Mouse (Mus musculus) adipocyte (in vitro differentiated cells): ENCODE data around the gene Nedd8.

Experiments
- DNase-seq: peaks from one replicate; pipeline ENCODE4 v3.0.0-alpha.2; 2016; ENCODE audit warnings: low spot score

Nedd8 gene

DNA sequence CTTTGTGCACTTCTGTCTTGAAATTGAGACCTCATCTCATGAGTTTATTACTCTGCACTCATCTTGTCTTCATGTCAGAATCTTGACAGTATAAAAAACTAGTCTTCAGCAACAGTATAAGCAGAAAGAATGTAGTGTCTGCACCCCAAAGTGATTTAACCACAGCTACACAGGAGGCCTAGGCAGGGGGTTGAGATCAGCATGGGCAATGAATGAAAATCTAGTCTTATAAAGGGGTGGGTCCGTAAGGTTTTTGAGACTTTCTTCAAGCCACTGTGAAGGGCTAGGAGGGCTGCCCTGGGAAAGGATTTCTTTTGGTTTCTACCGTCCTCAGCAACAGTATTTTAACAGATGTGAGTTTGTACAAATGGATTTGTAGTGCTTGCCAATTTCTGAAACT lies 11.3 kb downstream of the Nedd8 start:
- no peak for DNase-seq

GRCm38 (mm10) chr14:55659960-55660573 lies 11.9 kb downstream of the Nedd8 start, which contains the start of gene Mdp1:
Gene Mdp1, minus strand, starts transcription at chr14:55660508.
- peak; percentile 77 for DNase-seq

GRCm38 (mm10) chr14:55658011-55658410 lies 13.9 kb downstream of the Nedd8 start:
- DNase-seq: no peak

GRCm38 (mm10) chr14:55656935-55657334 lies 15.0 kb downstream of the Nedd8 start:
- no peak for DNase-seq

- DNase-seq: no peak
These were observed 20.4 kb downstream of the Nedd8 start for GRCm38 (mm10) chr14:55651528-55651927.

DNA sequence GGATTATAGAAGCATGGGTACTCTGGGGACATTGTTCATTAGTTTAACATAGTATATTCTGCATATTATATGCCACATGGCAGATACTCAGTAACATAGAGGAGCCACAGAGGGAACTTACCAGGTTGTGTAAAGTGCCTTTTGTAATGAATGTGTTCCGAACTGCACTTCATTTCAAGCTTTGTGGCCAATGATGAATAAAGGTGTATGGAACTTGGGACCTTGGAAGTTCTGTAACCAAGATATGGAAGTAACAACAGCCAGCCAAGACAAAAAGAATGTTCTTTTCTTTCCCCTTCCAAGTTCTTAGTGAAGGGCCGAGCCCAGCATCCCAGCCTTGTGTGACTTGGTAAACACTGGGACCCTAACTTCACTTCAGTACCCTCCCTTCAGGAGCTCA lies 22.0 kb downstream of the Nedd8 start, which contains the start of gene Tssk4:
TSS of gene Tssk4 (plus strand) at position 301 of the 400 bp plus-strand sequence.
- DNase-seq: no peak

- DNase-seq: peak; percentile 12
These were observed 27.5 kb downstream of the Nedd8 start for GRCm38 (mm10) chr14:55644261-55644888.

GRCm38 (mm10) chr14:55643060-55643907 lies 28.6 kb downstream of the Nedd8 start, which contains the start of gene Tm9sf1:
Gene Tm9sf1, minus strand, starts transcription at chr14:55643806.
- DNase-seq: peak; percentile 70

DNA sequence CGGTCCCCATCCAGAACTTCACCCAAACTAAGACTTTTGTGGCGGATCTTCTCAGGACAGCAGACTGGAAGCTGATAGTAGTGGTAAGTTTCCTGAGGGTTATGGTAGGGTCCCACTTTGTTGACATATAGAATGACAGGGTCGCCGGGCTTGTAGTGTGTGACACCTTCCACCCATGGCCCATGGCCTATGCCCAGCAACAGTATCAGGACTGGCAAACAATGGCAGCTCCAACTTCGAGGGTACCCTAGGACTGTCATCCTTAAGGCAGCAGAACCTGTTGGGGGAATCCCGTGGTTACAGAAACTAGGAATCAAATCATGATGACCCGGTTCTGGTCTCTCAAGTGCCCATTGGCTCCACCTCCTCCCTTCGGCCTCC lies 29.3 kb downstream of the Nedd8 start:
- no peak for DNase-seq

GRCm38 (mm10) chr14:55641291-55641690 lies 30.6 kb downstream of the Nedd8 start:
- no peak for DNase-seq

- DNase-seq: no peak
These were observed 31.1 kb downstream of the Nedd8 start for GRCm38 (mm10) chr14:55640816-55641215.

GRCm38 (mm10) chr14:55637795-55638194 lies 34.1 kb downstream of the Nedd8 start, which contains the start of gene Gm49378:
Gene Gm49378, minus strand, starts transcription at chr14:55637895.
- DNase-seq: no peak

- DNase-seq: peak; percentile 89
These were observed 36.4 kb downstream of the Nedd8 start, which contains the start of gene Ipo4 for GRCm38 (mm10) chr14:55635523-55636007. Gene Ipo4, minus strand, starts transcription at chr14:55635957.

- DNase-seq: peak; percentile 14
These were observed 36.9 kb downstream of the Nedd8 start for GRCm38 (mm10) chr14:55634874-55635522.

- no peak for DNase-seq
These were observed 42.6 kb downstream of the Nedd8 start for GRCm38 (mm10) chr14:55629312-55629711.

DNA sequence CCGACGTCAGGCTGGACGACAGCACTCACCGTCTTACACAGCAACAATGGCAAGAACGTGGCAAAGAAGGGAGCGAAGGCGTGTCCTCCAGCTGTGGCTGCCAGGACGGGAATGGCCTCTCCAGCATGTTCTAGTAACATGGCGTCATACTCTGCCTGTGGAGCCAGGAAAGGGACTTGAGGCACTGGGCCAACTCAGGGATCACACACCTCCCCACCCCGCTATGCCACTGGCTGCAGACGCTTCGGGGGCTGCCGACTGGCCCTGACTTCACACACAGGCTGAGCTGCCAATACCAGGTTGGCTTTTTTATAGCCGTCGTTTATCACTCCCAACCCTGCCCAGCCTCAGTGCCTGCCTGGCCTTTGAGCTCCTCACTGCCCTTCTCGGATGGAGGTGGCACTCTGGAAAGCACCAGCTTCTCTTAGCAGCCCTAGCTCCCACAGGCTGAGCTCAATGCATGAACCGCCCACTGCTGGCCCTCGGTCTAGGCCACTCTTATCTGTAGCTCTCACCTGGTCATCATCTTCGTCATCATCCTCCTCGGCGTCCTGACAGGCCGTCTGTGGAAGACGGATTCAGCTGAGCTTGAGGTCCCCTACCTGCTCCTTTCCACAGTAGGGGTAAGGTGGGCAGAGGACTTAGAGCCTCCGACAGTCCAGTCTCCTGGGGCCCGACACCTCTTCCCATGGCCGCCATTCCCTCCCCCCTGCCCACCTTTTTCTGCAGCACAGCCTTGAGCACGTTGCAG lies 43.7 kb downstream of the Nedd8 start:
- no peak for DNase-seq

GRCm38 (mm10) chr14:55618486-55619195 lies 53.3 kb downstream of the Nedd8 start:
- no peak for DNase-seq

GRCm38 (mm10) chr14:55617822-55618221 lies 54.1 kb downstream of the Nedd8 start, which contains the start of gene Rec8:
Gene Rec8, plus strand, starts transcription at chr14:55618037.
- no peak for DNase-seq

DNA sequence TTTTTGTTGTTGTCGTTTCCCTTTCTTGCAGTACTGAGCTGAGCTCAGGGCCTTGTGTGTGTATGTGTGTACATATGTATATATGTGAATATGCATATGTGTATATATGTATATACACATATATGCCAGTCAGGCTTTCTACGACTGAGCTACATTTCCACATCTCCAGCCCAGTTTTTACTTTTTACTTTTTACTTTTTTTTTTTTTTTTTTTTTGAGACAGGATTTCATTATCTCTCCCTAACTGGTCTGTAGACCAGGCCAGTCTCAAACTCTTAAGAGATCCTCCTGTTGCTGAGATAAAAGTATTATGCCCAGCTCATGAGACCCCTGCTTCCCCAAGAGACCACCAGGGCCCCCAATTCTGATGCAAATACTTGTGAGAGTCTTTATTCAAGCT lies 55.1 kb downstream of the Nedd8 start:
- no peak for DNase-seq

DNA sequence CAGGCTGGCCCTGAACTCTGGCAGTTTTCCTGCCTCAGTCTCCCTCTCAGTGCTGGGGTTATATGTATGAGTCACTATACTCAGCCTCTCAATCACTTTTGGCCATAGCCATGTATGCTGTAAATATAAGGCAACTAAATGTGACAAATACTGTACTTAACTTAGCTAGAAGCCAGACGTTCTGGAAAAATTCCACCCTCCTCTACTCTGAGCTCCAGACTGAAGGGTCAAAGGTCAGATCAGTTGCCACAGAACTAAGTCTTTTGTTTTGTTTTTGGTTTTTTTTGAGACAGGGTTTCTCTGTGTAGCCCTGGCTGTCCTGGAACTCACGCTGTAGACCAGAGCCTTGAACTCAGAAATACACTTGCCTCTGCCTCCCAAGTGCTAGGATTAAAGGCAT lies 56.0 kb downstream of the Nedd8 start:
- peak; percentile 75 for DNase-seq
